Mouse (Mus musculus): ENCODE measurements around the gene Kank2. TPM values are rescaled to one million over a fixed set of nuclear protein-coding genes. Genes with fewer than 3 reads are reported as not detected.
A peak's percentile ranks its signal among the peaks of the same experiment; 100 is the strongest.

Gene Kank2
- polyA plus RNA-seq (2015; fragmentation: Nextera tagmentation; extraction: Ambion mirVana): 16.6 and 16.7 TPM in 2 replicates

DNA sequence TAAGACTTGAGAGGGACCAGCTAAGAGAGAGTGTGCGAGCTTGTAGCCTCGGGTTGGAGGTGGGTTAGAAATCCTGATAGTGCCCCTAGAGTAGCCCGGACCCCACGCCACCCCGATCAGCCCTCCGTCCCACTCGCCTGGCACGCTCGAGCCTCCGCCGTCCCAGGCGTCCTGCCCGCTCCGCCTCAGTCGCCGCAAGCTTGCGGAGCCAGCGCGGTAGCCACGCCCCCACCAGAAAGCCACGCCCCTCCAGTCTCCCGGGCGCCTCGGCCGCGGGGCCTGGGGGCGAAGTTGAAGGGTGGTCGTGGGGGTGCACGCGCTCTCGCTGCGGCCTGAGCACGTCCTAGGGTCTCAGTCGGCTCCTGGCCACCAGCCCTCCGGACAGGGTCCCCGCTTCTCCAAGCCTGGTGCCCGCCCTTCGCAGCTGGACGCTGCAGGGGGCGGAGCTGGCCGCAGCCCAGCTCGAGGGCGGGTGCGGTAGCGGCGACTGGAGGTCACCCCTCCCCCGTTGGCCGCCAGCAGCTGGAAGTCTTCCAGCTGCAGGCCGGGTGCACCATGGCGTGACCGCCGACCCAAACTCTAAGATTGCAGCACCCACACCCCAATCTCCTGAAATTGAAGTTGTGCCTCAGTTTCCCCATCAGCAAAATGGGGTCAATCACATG, at the start of gene Kank2:
Kank2 (minus strand) TSS at position 400 of the 665 bp plus-strand sequence.

DNA sequence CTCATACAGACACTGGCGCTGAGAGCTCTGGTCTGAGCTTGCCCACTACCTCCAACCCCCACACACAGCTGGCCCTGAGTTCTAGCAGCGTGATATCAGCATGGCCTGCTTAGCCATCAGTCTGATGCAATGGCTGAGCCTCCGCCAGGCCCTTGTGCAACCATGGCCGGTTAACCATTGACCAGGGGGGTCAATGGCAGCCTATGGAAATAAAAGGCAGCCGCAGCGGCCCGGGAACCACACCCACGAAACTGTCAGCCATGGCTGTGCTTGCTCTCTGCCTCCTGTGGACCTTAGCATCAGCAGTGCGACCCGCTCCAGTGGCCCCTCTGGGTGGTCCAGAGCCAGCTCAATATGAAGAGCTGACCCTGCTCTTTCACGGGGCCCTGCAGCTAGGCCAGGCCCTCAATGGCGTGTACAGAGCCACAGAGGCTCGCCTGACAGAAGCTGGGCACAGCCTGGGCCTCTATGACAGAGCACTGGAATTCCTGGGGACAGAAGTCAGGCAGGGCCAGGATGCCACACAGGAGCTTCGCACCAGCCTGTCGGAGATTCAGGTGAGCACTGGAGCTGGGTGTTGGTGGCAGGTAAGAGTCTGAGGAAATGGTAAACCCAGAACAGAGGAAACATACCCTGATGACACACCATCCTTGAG, 36.8 kb upstream of the Kank2 start, which contains the start of gene Angptl8:
Angptl8 (plus strand) TSS at position 253 of the 655 bp plus-strand sequence.

GRCm38 (mm10) chr9:21760155-21761088, 38.1 kb downstream of the Kank2 start, which contains the start of gene Spc24:
TSS of gene Spc24 (minus strand) at chr9:21760303.

DNA sequence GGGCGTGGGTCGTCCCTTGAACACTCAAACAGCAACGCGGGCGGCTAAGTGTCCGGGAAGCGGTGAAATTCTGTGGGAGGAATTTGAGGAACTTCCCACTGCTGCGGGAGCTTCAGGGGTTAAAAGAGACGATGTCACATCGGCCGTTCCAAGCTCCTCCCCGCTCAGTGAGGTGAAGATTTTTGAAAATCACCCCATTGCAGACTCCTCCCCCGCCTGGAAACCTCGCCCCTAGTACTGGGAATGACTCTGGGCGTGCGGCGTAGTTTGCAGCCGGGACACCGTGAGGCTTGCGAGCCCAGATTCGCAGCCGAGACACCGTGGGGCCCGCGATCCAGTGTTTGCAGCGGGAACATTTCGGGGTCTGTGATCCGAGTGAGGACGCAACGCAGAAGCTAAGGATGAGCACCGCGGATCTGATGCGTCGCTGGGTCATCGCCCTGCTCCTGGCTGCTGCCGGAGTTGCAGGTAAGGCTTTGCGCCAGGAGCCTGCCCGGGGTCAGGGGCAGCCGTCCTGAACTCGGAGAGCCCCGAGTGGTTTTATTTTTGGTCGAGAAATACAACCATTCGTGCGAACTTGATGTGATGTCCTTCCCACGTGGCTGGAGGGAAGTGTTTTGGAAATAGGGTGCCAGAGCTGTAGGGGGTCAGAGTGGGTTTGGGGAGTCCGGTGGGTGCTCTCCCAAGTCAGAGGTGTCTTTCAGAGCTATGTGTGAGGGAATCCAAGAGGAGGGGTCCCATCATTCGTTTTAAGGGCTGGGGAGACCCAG, 75.0 kb downstream of the Kank2 start, which contains the start of gene Ldlr:
Ldlr (plus strand) TSS at position 107 of the 770 bp plus-strand sequence.

Small RNA genes within 50 kb of the gene (microRNA-seq; reads per million reads assigned to microRNA genes)
- 6.0 reads per million, percentile 9 among the genes with 10 or more reads in this experiment for gene Mir7083 (ENCODE audit: borderline replicate concordance, insufficient number of aligned reads)

Other genes starting within 250 kb of the Kank2 start
- gene Timm29, start 206.0 kb downstream of the Kank2 start, polyA plus RNA-seq (2015; fragmentation: Nextera tagmentation; extraction: Ambion mirVana): 25.3 and 35.5 TPM in 2 replicates
- 28.5 and 47.1 TPM in 2 replicates for gene Yipf2, start 205.9 kb downstream of the Kank2 start, polyA plus RNA-seq (2015; fragmentation: Nextera tagmentation; extraction: Ambion mirVana)
- 29.2 and 31.9 TPM in 2 replicates for gene Smarca4, start 182.6 kb downstream of the Kank2 start, polyA plus RNA-seq (2015; fragmentation: Nextera tagmentation; extraction: Ambion mirVana)
- gene Ldlr, start 75.3 kb downstream of the Kank2 start, polyA plus RNA-seq (2015; fragmentation: Nextera tagmentation; extraction: Ambion mirVana): 15.1 and 16.6 TPM in 2 replicates
- gene Spc24, start 38.4 kb downstream of the Kank2 start, polyA plus RNA-seq (2015; fragmentation: Nextera tagmentation; extraction: Ambion mirVana): 32.7 and 36.5 TPM in 2 replicates
- gene Angptl8, start 36.8 kb upstream of the Kank2 start, polyA plus RNA-seq (2015; fragmentation: Nextera tagmentation; extraction: Ambion mirVana): 2.5 and 5.4 TPM in 2 replicates
- 13.4 and 19.5 TPM in 2 replicates for gene Dock6, start 53.9 kb upstream of the Kank2 start, polyA plus RNA-seq (2015; fragmentation: Nextera tagmentation; extraction: Ambion mirVana)
- gene Rab3d, start 119.4 kb upstream of the Kank2 start, polyA plus RNA-seq (2015; fragmentation: Nextera tagmentation; extraction: Ambion mirVana): 29.0 and 42.6 TPM in 2 replicates
- gene Ccdc159, start 128.7 kb upstream of the Kank2 start, polyA plus RNA-seq (2015; fragmentation: Nextera tagmentation; extraction: Ambion mirVana): 2.9 and 5.4 TPM in 2 replicates
- 823 and 878 TPM in 2 replicates for gene Tmem205, start 128.8 kb upstream of the Kank2 start, polyA plus RNA-seq (2015; fragmentation: Nextera tagmentation; extraction: Ambion mirVana)
- gene Plppr2, start 138.3 kb upstream of the Kank2 start, polyA plus RNA-seq (2015; fragmentation: Nextera tagmentation; extraction: Ambion mirVana): 23.0 and 26.2 TPM in 2 replicates
- 4.9 and 7.5 TPM in 2 replicates for gene Swsap1, start 157.0 kb upstream of the Kank2 start, polyA plus RNA-seq (2015; fragmentation: Nextera tagmentation; extraction: Ambion mirVana)
- gene Epor, start 164.8 kb upstream of the Kank2 start, polyA plus RNA-seq (2015; fragmentation: Nextera tagmentation; extraction: Ambion mirVana): 4.9 and 11.3 TPM in 2 replicates
- 6.7 and 26.1 TPM in 2 replicates for gene Rgl3, start 190.7 kb upstream of the Kank2 start, polyA plus RNA-seq (2015; fragmentation: Nextera tagmentation; extraction: Ambion mirVana)
- gene Ccdc151, start 203.9 kb upstream of the Kank2 start, polyA plus RNA-seq (2015; fragmentation: Nextera tagmentation; extraction: Ambion mirVana): 0.99 and 2.6 TPM in 2 replicates
- 58.7 and 85.9 TPM in 2 replicates for gene Prkcsh, start 204.1 kb upstream of the Kank2 start, polyA plus RNA-seq (2015; fragmentation: Nextera tagmentation; extraction: Ambion mirVana)

All from adrenal gland, postnatal 0 days (tissue).